Mouse (Mus musculus) kidney, adult 2 months (tissue): ENCODE results near the gene Rbfox1.

Experiments
- CTCF ChIP-seq: fragments of 200-500 bp; conservative IDR thresholded peaks from 2 replicates; pipeline ENCODE4 v1.5.1; 2011; ENCODE audit warnings: low read depth, mild to moderate bottlenecking, control low read depth, low read length, moderate library complexity, mixed read lengths; ENCODE audit not compliant: insufficient read depth, insufficient read length
- POLR2A ChIP-seq: fragments of 200-500 bp; IDR thresholded peaks from one replicate; pipeline ENCODE4 v1.6.1; 2011; ENCODE audit warnings: low read depth, low read length, control low read depth

DNA sequence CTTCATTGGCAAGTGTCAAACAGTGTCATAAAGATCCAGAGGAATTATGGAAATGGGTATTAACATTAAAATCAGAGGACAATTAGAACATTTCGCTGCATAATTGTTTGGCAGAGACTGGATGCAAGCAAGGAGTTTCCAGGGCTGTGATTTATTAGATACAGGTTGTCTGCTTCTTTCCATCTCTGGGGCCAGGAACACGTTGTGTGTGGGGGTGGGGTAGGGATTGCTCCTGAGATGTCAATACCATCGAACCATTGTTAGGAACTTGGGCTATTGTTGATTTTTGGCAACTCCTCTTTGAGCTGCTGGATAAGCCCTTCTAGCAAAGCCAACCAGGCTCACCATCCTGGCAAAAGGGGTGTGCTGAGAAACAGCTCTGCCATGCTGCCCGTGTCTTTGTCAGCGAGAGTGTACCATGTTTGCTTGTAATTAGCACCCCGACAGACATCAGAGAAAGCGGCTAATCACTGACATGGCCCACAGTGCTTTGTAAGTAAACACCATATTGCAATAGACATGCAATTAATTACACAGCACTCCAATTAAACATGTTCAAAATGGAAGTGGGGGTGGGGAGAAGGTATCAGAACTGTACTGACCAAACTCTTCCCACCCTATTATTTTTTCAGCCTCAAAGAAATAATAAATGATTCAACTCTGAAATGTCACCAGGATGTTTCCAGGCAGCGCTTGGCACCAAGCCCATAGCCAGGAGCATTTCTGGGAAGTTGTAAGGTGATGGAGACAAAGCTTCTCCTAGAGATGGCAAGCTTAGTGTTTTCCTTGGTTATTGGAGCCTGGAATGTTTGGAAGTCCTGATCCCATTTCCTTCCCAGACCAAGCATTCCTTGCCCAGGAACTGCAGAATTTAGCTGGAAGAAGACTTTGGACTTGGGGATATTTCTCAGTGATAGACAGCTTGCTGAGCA, 1562.8 kb downstream of the Rbfox1 start:
- no peak for TF ChIP-seq CTCF
- TF ChIP-seq POLR2A = no peak
